Mouse (Mus musculus) spleen, postnatal 36 days (tissue): ENCODE measurements around the gene Psmb4.
"Not testable (repeated sequence)": the region's sequence is repeated elsewhere in the genome, so short reads cannot be mapped to it uniquely, and the experiment has no call there.

Source experiments
- DNase-seq, 2 experiments: peaks; one replicate each; pipeline ENCODE4 v3.0.0; 2022; ENCODE audit warnings: low spot score in 2 of 2, mixed read lengths in 1 of 2

The Psmb4 gene

DNA sequence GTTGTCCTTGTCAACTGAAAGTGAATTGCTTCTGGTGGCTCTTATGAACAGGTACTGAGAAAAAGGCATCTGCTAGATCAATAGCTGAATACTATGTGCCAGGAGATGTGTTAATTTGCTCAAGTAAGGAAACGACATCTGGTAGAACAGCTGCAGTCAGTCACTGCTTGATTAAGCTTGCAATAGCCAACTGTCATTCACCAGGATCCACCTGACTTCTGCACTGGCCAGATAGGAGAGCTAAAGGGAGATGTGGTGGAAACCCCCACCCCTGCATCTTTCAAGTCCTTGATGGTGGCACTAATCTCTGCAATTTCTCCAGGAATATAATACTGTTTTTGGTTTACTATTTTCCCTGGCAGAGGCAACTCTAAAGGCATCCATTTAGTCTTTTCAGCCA is 19.7 kb upstream of the Psmb4 start:
- peak; percentile 6 to 37 for DNase-seq

DNA sequence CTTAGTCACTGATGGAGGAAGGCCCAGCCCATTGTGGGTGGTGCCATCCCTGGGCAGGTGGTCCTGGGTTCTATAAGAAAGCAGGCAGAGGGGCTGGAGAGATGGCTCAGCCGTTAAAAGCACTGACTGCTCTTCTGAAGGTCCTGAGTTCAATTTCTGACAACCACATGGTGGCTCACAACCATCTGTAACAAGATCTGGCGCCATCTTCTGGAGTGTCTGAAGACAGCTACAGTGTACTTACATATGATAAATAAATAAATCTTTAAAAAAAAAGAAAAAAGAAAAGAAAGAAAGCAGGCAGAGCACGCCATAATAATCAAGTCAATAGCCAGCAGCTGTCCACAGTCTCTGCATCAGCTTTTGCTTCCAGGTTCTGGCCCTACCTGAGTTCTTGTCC is 18.0 kb upstream of the Psmb4 start:
- not testable (repeated sequence) for DNase-seq

DNA sequence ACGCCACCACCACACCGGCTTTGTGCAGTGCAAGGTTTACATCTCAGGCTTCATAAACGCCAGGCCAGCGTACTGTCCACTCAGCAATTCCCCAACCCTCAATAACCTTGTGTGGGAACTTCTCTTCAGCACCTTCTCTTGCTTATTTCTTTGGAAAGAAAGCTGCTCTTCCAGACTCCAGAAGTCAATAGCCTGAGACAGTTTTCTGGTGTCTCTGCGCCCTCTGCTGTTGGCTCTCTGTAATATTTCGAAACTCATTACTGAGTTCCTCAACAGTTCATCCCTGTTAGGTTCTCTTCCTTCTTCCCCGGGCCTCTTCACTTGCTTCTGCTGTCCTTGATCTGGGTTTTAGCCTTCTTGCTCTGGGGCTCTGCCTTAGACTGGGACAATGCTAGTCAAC is 16.0 kb upstream of the Psmb4 start:
- peak; percentile 38 to 40 for DNase-seq

DNA sequence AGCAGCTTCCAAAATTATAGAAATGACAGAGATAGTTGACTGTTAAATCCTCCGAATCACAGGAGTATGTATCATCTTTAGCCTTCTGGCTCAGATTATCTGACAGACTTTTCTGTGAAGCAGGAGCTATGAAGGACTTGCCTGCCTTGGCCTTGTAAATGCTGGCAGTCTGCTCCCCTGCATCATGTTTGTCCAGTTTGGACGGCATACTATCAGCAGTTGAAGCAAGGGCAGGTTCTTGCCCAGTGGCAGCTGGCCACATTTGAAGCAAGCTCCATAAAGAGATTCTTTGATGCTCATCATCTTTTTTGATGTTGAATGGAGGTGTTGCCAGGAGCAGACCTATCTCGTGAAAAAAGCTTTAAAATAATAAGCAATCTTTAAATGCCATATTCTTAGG is 7.3 kb upstream of the Psmb4 start:
- no peak for DNase-seq

DNA sequence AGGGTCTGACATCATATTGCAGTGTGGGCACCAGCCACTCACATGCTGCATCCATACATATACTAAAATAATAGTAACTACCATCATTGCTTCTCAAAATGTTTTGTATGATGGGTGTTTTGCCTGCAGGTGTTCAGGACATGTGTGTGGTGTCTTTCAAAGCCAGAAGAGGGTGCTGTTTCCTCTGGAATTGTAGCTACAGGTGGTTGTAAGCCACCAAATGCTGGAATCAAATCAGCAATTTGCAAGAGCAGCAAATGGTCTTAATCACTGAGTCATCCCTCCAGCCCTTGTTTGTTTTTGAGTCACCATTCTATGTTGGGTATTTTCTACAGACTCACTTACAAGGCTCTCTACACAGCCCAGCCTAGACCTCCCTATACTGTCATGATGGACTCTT is 1.8 kb upstream of the Psmb4 start:
- no peak for DNase-seq

DNA sequence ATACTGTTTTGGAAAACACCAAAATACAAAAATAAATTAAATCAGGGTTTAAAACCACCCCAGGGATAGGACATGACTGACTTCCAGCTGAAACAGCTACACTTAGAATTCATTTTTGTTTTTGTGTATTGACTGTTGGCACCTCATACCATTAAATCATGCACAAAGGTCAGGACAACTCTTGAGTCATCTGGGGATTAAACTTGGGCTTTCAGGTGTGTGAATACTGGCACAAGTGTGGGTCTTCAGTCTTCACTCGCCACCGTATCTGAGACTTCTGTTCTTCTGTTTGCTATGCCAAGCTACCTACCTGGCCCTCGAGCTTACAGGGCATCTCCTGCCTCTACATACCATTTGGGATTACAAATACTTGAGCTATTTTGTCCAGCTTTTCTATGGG is 4.2 kb downstream of the Psmb4 start:
- no peak for DNase-seq

DNA sequence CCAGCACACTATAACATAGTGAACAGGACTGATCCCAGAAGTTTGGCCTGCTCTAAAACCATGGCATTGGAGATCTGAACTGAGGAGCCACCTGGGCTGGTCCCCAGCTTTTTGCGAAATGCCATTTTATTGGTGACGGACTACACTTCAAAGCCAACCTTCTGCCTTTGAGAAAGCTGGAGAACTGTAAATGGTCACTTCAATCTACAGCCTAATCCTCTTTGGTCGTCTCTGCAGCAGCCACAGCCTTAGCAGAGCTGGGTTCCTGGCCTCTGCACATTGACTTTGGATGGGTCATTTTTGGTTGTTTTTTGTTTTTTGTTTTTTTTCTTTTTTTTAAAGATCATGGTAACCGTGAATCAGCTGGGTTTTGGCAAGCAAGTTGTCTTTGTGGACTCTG is 4.9 kb downstream of the Psmb4 start:
- no peak for DNase-seq

DNA sequence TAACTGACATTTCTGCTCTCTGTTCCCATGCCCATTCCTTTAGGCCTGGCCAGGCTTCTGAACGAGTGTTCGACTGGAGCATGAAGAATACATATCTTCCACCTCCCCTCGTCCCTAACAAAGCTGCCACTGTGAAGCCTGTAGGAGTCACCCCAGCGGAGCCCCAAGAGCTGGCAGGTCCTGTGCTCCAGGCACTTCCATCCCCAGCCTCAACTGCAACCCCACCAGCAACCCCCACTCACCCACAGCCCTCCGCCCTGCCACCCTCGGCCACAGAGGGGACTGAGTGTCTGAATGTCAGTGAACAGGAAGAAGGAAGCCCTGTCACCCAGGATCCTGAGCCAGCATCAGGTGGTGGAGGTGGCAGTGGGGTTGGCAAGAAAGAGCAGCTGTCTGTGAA is 8.1 kb downstream of the Psmb4 start:
- DNase-seq, result no peak

DNA sequence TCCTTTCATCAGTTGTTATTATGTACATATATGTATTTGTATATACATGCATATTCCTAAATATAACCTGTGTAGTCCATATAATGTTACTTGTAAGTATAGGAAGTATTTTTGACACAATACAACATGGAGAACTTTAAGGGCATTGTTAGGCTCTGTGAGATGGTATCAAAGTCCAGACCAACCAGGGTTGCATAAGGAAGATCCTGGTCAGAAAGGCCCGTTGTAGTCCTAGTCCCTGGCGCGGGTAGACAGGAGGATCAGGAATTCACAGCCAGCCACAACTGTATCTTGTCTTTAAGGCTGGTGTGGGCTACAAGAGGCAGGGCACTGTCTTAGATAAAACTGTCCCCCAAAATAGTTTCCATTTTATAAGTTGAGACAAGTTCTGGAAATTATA is 17.8 kb downstream of the Psmb4 start:
- DNase-seq, result no peak

DNA sequence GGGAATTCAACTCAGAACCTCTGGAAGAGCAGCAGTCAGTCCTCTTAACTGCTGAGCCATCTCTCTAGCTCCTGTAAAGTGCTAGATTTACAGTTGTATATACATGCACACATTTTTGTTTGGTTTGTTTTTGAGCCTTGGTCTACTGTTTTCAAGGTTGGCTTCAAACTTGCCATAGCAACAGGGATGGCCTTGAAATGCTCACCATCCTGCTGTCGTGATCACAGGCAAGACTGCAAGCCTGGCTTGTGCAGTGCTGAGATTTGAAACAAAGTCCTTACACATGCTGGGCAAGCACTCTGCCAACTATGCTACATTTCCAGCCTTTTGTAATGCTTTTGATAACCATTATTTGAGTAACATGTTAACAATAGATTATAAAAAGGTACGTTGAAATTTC is 27.3 kb downstream of the Psmb4 start:
- no peak for DNase-seq

DNA sequence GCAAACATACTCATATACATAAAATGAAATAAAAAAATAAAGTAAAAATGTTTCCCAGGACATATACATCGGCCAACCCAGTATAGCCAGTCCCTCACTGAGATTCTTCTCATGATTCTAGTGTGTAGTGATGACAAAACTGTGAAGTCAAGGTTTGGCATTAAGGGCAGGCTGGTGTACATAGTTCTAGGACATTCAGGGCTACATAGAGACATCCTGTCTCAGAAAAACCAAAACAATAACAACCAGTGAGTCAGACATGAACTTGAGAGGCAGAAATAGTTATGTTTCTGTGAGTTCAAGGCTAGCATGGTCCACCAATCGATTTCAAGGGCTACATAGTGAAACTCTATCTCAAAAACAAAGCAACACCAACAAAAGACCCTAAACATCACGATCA is 34.5 kb downstream of the Psmb4 start:
- DNase-seq, result no peak

DNA sequence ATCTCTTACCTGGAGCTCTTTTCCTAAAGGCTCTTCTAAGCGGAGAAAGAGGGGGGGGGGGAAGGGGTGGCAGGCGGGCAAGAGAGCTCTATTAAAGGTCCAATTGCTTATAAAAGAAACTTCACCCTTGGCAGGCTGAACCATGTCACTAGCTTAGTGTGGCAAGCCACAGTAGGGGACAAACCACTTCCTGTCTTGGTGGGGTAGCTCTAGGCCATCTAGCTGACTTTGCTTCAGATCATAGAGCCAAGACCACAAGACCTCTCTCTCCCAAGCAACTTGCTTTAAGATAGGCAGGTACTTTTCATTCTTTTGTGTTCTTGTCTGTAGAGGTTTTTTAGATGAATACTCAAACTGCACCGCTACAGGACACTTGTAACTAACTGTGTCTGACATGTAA is 35.0 kb downstream of the Psmb4 start:
- DNase-seq, result peak; percentile 61 to 70

DNA sequence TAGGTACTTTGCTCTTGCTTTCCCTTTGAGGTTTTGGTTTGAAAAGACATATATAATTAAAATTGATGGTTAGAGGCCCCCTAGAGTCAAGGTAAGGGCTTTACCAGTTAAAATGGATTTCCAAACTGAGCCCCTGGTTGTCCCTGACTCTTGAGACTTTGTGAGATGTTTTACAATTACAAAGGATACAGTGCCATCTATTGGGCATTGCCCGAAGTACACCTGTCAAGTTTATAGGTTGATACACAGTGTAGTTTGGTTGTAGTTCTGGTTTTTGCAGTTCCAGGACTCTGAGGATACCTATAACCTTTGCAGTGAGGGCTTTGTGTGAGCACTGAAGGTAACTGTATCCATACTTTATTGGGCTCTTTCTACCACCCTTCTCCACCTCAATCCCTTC is 37.4 kb downstream of the Psmb4 start:
- peak; percentile 56 to 74 for DNase-seq

DNA sequence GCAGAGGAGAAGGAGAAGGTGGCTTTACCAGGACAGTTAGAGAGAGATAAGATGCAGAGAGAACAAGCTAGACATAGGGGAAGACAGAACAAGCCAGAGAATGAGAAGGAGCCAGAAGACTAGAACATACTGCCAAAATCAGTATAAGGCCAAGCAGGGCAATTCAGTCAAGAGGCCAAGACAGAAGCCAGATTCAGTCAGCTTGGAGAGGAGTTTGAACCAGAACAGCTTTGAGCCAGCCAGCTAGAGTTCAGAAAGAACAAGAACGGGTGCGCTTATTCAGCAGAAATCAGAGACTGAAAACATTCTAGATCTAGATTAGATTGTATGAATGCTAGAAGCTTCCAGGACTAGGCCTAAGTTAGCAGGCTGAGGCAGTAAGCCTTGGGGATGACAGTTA is 39.4 kb downstream of the Psmb4 start:
- DNase-seq, result no peak

DNA sequence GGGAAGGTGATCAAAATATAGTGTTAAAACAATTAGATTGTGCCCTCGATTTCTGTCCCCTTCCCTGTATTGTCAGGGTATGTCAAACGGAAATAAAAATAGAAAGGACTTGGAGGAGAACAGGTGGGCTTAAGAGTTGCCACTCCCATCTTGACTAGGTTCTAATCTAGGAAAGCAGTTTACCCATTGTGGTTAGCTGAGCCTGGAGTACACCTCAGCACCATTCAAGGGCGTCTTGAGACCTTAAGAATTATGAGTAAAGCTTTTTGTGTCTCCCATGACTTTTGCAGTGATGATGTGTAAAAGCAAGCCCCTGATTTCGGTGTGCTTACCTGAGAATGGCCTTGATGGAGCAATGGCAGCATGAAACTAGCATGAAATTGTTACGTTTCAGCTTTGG is 47.7 kb downstream of the Psmb4 start:
- DNase-seq, result no peak

DNA sequence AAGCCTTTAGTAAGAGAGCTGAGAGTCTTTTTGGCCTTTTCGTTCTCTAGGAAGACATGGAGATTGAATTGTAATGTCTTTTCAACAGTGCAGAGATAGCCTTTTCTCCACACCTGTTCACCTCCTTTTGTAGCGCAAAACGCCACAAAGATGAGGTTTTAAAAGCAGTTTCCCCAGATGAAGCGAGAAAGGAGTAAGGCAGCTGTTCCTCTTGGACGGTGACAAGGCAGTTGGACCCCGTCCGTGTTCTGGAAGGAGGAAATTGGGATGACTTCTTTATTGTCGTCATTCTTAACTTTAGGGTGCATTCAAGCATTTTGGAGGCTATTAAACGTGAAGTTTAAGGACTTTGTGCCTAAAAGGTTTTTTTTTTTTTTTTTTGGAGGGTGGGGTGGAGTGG is 48.1 kb downstream of the Psmb4 start:
- no peak for DNase-seq

DNA sequence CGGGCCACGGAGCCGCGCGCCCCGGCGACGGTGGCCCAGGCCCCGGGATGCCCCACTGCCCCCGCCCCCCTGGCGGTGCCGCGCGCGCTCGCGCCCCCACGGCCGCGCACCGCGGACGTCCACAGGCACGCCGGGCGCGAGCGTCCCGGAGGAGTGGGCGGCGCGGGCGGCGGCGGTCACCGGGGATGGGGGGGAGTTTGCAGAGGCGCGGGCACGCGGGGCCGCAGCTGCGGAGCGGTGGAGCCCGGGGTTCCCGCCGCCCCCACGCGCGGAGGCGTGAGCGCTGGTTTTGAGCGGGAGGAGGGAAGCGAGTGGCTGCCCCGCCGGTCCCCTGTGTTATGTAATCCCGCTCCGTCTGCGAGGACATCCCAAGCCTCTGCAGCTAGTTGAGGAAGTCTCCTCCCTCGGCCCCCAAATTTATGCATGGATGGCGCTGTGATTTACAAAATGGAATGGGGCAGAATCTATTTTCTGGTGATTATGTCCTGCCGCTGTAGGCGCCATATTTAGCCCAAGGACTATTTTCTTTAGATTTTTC is 48.7 kb downstream of the Psmb4 start:
- DNase-seq, result peak; percentile 68 to 74

DNA sequence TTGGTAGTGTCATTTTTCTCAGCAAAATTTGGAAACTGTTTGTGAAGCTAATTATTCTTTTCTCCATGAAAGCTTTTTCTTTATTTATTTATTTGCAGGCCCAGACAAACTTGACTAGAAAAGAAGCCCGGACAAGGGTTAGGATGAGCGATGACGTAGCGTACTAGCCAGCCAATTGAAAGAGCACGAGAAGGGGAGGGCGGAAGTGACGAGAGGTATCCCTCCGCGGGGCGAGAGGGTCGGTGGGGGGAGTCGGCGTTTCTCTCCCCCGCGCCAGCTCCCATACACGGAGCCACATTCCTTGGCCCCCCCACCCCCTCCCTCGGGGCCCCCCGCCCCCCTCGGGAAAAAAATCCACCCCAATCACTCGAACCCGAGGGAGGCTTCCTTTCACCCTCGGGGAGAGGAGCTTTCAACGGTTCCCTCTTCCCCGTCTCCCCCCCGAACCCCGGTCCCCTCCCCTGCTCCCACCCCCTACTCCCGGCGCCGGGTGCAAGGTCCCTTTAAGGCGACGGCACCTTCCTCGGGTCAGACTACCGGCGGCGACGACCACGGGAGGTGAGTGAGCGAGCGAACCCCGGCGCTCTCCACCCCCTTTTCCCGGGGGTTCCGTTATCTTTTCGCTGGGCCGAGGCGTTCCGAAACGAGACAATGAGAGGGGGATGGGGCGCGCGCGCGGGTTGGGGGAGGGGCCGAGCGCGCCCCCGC is 49.4 kb downstream of the Psmb4 start, which contains the start of gene Pogz:
Gene Pogz (plus strand): TSS at position 385 of the 708 bp plus-strand sequence.
- peak; percentile 94 to 96 for DNase-seq

DNA sequence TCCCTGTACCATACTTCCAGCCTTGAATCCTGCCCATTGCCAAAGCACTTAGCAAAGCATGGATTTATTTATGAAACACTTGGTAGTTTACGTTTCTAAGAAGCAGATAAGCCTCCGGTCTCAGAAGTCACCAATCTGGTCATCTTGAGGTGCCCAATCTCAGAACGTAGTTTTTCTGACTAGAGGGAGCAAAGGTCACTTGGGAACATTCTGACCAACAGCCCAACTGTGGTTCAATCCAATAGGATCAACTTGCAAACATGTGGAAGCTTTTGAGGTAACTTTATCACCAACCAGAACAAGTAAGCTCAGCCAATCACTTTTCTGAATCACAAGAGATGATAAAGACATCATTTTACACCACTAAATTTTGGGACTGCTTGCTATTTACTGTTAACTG is 51.4 kb downstream of the Psmb4 start:
- DNase-seq, result no peak
